ENCODE assay signal across 8 mouse cellular contexts in the genomic region with DNA sequence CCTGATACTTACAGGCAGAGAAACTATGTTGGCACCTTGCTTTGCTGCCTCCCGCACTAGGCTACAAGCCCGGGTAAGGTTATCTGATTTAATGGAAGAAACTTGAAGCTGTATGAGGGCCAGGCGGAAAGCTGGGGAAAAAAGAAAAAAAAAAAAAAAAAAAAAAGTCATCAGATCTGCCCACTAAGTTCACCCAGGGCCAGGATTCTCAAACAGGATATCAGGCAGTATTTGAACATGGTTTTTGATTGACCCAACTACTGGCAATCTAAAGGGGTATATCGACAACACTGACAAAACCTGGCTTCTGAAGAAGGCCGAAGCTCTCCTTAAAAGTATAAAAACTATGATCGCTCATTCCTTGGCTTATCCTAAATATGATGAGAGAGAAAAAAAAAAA. TPM values are rescaled to one million over a fixed set of nuclear protein-coding genes. Genes with fewer than 3 reads are reported as not detected.
DNase-seq lines count a peak whose midpoint lies in the region; ATAC-seq and TF ChIP-seq lines count a peak whose summit lies in the region.

No protein-coding gene starts in this region.

- ATAC-seq in heart, postnatal 0 days (ENCODE audit: insufficient read depth, low read depth): no peak
- no peak for ATAC-seq in embryonic facial prominence, embryonic 12.5 days (ENCODE audit: insufficient number of reproducible peaks, insufficient read depth, low FRiP score, low TSS enrichment)
- ATAC-seq in intestine, embryonic 16.5 days: no peak
- no peak for ATAC-seq in midbrain, embryonic 15.5 days (replicated peaks)

- no peak overlapping the region; the same call in 1 of the 2 replicates for H3K27ac ChIP-seq in heart, postnatal 0 days (ENCODE audit: low read depth)
- no peak overlapping the region for H3K27ac ChIP-seq in embryonic facial prominence, embryonic 12.5 days
- H3K27ac ChIP-seq in intestine, embryonic 16.5 days (ENCODE audit: low read length): no peak overlapping the region
- H3K27ac ChIP-seq in midbrain, embryonic 15.5 days: no peak overlapping the region

- peak overlapping the region; percentile 75; the same call in 1 of the 2 replicates for H3K9ac ChIP-seq in heart, postnatal 0 days (replicated peaks; ENCODE audit: low read depth, low read length)
- no peak overlapping the region for H3K9ac ChIP-seq in embryonic facial prominence, embryonic 12.5 days
- H3K9ac ChIP-seq in intestine, embryonic 16.5 days (ENCODE audit: low read depth, low read length): no peak overlapping the region
- no peak overlapping the region for H3K9ac ChIP-seq in midbrain, embryonic 15.5 days

- H3K27me3 ChIP-seq in heart, postnatal 0 days (ENCODE audit: control insufficient read depth, insufficient read depth, low read length): no peaks in the 10 kb centered on the region
- H3K27me3 ChIP-seq in embryonic facial prominence, embryonic 12.5 days: no peaks in the 10 kb centered on the region
- H3K27me3 ChIP-seq in intestine, embryonic 16.5 days (replicated peaks; ENCODE audit: control insufficient read depth, insufficient read depth, low read length): no peaks in the 10 kb centered on the region
- H3K27me3 ChIP-seq in midbrain, embryonic 15.5 days (replicated peaks): no peaks in the 10 kb centered on the region

- no peaks in the 10 kb centered on the region for H3K4me1 ChIP-seq in heart, postnatal 0 days (ENCODE audit: control insufficient read depth, insufficient read depth)
- H3K4me1 ChIP-seq in embryonic facial prominence, embryonic 12.5 days: 0 out of 2 replicates have a peak, but pooled peaks cover 2% of the 10 kb centered on the region
- peaks cover 8% of the 10 kb centered on the region for H3K4me1 ChIP-seq in intestine, embryonic 16.5 days (ENCODE audit: control insufficient read depth, insufficient read depth, low read length)
- H3K4me1 ChIP-seq in midbrain, embryonic 15.5 days: peaks cover 17% of the 10 kb centered on the region

- 66% methylated on average over 6 of the region's 6 CpGs for WGBS in heart, postnatal 0 days
- WGBS in embryonic facial prominence, embryonic 12.5 days: 79% methylated on average over 6 of the region's 6 CpGs
- 78% methylated on average over 6 of the region's 6 CpGs for WGBS in intestine, embryonic 16.5 days
- 92% methylated on average over 6 of the region's 6 CpGs for WGBS in midbrain, embryonic 15.5 days

- no peak for TF ChIP-seq EP300 in heart, postnatal 0 days (IDR thresholded peaks at IDR 0.05; ENCODE audit: low read depth)

- peaks cover 26% of the 10 kb centered on the region for H3K36me3 ChIP-seq in heart, postnatal 0 days (replicated peaks; ENCODE audit: control insufficient read depth, insufficient read depth, low read length)
- peaks cover 18% of the 10 kb centered on the region; the same call in 1 of the 2 replicates for H3K36me3 ChIP-seq in embryonic facial prominence, embryonic 12.5 days
- peaks cover 2% of the 10 kb centered on the region; the same call in 1 of the 2 replicates for H3K36me3 ChIP-seq in intestine, embryonic 16.5 days (ENCODE audit: control insufficient read depth, insufficient read depth, low read length)
- peaks cover 5% of the 10 kb centered on the region for H3K36me3 ChIP-seq in midbrain, embryonic 15.5 days (replicated peaks)

- H3K4me3 ChIP-seq in heart, postnatal 0 days (ENCODE audit: low read depth, low read length): peak overlapping the region; percentile 78; the same call in 1 of the 2 replicates
- peak overlapping the region; percentile 69 for H3K4me3 ChIP-seq in embryonic facial prominence, embryonic 12.5 days
- peak overlapping the region; percentile 99; the same call in 1 of the 2 replicates for H3K4me3 ChIP-seq in intestine, embryonic 16.5 days (ENCODE audit: low read length)
- peak overlapping the region; percentile 94 for H3K4me3 ChIP-seq in midbrain, embryonic 15.5 days

- DNase-seq in heart, postnatal 0 days (ENCODE audit: low spot score): no peak
- no peak for DNase-seq in heart, postnatal 4 days
- DNase-seq in urinary bladder, postnatal 4 days (ENCODE audit: low spot score in 2 of 2): no peak
- no peak for DNase-seq in ovary, postnatal 36 days (ENCODE audit: low spot score)
- DNase-seq in testis, postnatal 10 days (ENCODE audit: low spot score): no peak

- H3K9me3 ChIP-seq in heart, postnatal 0 days (replicated peaks; ENCODE audit: control insufficient read depth, low read length): no peaks in the 10 kb centered on the region
- no peaks in the 10 kb centered on the region for H3K9me3 ChIP-seq in embryonic facial prominence, embryonic 12.5 days
- H3K9me3 ChIP-seq in intestine, embryonic 16.5 days (ENCODE audit: control insufficient read depth, low read length): no peaks in the 10 kb centered on the region
- no peaks in the 10 kb centered on the region for H3K9me3 ChIP-seq in midbrain, embryonic 15.5 days

- no peak for TF ChIP-seq CTCF in heart, postnatal 0 days (IDR thresholded peaks at IDR 0.05; ENCODE audit: low read depth)

- H3K4me2 ChIP-seq in heart, postnatal 0 days (ENCODE audit: low read depth, low read length): peak overlapping the region; percentile 86
- peak overlapping the region; percentile 54 for H3K4me2 ChIP-seq in embryonic facial prominence, embryonic 12.5 days (replicated peaks)
- peak overlapping the region; percentile 75 for H3K4me2 ChIP-seq in intestine, embryonic 16.5 days (ENCODE audit: low read depth, low read length)
- H3K4me2 ChIP-seq in midbrain, embryonic 15.5 days: peak overlapping the region; percentile 86

RNA-seq across cellular contexts. Expression of a gene that starts 1.1 kb away (rescaled TPM):
- 21.1 and 40.3 TPM in 2 replicates for total RNA-seq in heart, postnatal 0 days (2014; rRNA removed; ENCODE audit: low replicate concordance)
- polyA plus RNA-seq in heart, postnatal 0 days (2015; fragmentation: Nextera tagmentation; extraction: Ambion mirVana): 54.1 and 54.8 TPM in 2 replicates
- total RNA-seq in heart, postnatal 4 days (2021): 10 to 100 TPM; 27.7 to 29.0 TPM
- polyA plus RNA-seq in embryonic facial prominence, embryonic 12.5 days (2016; fragmentation: Nextera tagmentation; extraction: Ambion mirVana): 77.2 and 77.7 TPM in 2 replicates
- 76.1 and 79.9 TPM in 2 replicates for polyA plus RNA-seq in intestine, embryonic 16.5 days (2015; fragmentation: Nextera tagmentation; extraction: Ambion mirVana)
- polyA plus RNA-seq in midbrain, embryonic 15.5 days (2015; fragmentation: Nextera tagmentation; extraction: Ambion mirVana): 42.5 and 49.2 TPM in 2 replicates

RNA-seq across cellular contexts. Expression of a gene that starts 44.6 kb away (rescaled TPM):
- 53.5 and 56.8 TPM in 2 replicates for total RNA-seq in heart, postnatal 0 days (2014; rRNA removed; ENCODE audit: low replicate concordance)
- polyA plus RNA-seq in heart, postnatal 0 days (2015; fragmentation: Nextera tagmentation; extraction: Ambion mirVana): 29.7 and 35.7 TPM in 2 replicates
- total RNA-seq in heart, postnatal 4 days (2021): 10 to 100 TPM; 59.8 to 62.8 TPM
- polyA plus RNA-seq in embryonic facial prominence, embryonic 12.5 days (2016; fragmentation: Nextera tagmentation; extraction: Ambion mirVana): 58.4 and 61.1 TPM in 2 replicates
- polyA plus RNA-seq in intestine, embryonic 16.5 days (2015; fragmentation: Nextera tagmentation; extraction: Ambion mirVana): 39.2 and 41.7 TPM in 2 replicates
- polyA plus RNA-seq in midbrain, embryonic 15.5 days (2015; fragmentation: Nextera tagmentation; extraction: Ambion mirVana): 62.6 and 65.1 TPM in 2 replicates
